Mouse (Mus musculus) cerebellum, postnatal 36 days (tissue): Measurements from ENCODE around the gene Bcl7c.
"Not testable (repeated sequence)": the region's sequence is repeated elsewhere in the genome, so short reads cannot be mapped to it uniquely, and the experiment has no call there.

Source experiments
- DNase-seq, 2 experiments: peaks; one replicate each; pipeline ENCODE4 v3.0.0; 2021 to 2022; ENCODE audit warnings: mixed read lengths in 2 of 2

Gene Bcl7c

GRCm38 (mm10) chr7:127642254-127642653 is 66.5 kb downstream of the Bcl7c start:
- no peak for DNase-seq

- no peak for DNase-seq
These were observed 67.5 kb downstream of the Bcl7c start for GRCm38 (mm10) chr7:127641260-127641659.

DNA sequence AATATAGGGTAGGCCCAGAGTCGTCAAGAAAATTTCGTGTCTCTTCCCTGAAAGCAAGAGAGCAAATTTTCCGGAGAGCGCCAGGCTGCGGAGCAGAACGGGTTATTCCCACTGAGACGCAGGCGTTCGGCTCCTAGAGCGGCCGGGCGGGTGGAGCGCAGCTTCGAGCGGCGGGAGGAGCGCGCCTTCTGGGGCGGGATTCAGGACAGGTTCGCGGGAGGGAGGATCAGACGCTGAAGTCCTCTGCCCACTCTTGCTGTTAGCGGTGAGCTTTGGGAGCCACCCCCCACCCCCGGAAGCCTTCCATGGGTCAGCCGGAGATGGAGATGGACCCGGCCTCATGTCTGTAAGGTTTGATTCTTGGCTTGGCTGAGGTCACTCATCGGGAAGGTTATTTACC is 71.8 kb downstream of the Bcl7c start:
- peak; percentile 81 to 86 for DNase-seq

DNA sequence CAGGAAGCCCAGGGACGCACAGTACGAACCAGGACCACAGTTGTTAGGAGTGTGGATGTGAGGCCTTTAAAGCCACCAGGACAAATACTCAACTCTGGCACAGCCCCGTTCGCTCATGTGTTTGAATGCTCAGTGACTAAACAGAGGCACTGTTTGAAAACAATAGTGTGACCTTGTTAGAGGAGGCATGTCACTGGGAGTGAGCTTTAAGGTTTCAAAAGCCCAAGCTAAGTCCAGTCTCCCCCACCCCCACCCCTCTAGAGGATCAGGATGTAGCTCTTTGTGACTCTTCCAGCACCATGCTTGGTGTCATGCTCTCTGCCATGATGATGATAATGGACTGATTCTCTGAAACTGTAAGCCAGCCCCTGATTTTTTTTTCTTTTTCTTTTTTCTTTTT is 77.3 kb downstream of the Bcl7c start:
- no peak for DNase-seq

GRCm38 (mm10) chr7:127628646-127629045 is 80.1 kb downstream of the Bcl7c start:
- no peak for DNase-seq

- no peak for DNase-seq
These were observed 82.3 kb downstream of the Bcl7c start for GRCm38 (mm10) chr7:127626471-127626870.

DNA sequence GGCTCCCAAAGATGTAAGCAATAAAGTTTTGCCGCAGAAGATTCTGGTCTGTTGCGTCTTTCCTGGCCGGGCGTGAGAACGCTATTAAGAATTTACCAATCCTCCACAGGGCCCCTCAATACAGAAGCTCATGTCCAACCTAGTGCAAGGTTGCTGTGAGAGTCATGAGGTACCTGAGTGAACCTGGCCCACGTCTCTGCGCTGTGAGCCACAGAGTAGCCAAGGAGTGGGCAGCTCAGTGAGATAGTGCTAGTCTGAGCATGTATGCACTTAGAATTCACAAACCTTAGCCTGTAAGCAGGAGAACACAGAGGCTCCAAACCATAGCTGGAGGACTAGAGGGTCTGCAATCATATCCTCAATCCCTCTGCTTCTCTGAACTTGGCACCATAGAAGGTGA is 82.7 kb downstream of the Bcl7c start:
- DNase-seq, result no peak

DNA sequence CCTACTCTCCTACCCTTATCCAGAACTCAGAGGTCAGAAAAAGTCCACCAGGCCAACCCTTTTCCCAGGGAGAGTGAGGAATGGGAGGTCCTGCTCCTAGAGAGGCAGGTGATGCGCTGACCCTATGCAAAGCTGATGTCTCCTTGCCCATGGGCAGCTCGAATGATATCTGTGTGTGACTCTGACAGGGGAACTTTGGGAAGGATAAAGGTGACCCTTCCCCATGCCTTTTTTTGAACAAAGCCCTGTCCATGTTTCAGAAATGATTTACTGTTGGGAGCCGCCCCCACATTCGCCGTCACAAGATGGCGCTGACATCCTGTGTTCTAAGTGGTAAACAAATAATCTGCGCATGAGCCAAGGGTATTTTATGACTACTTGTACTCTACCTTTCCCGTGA is 90.3 kb downstream of the Bcl7c start:
- not testable (repeated sequence) for DNase-seq

DNA sequence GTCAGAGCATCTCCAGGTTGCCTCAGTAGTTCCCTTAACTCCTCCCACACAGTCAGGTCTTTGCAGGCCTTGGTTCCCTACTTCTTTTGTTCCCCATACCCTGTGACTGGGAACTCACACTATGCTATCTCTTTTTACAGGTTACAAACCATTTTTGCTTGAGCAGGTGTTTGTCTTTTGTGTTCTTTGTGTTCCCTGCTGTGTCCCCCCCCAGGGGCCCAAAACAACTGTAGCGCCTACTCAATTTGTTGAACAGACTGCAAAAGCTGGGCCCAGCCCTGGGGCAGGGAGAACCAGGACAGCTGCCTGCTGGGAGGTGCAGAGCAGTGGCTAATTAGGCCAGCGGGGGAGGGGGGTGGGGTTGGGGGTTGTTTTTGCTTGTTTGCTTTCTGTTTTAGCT is 90.8 kb downstream of the Bcl7c start:
- no peak for DNase-seq

- DNase-seq, result no peak
These were observed 91.9 kb downstream of the Bcl7c start for GRCm38 (mm10) chr7:127616881-127617280.

GRCm38 (mm10) chr7:127616336-127616735 is 92.4 kb downstream of the Bcl7c start:
- no peak for DNase-seq

GRCm38 (mm10) chr7:127614891-127615843 is 93.6 kb downstream of the Bcl7c start, which contains the start of gene Zfp629:
Zfp629 (minus strand) TSS chr7:127615797.
- DNase-seq, result peak; percentile 67 to 74

- DNase-seq, result peak in 1 of 2 experiments; percentile 34
These were observed 94.2 kb downstream of the Bcl7c start for GRCm38 (mm10) chr7:127614511-127614890.

- DNase-seq, result no peak
These were observed 94.6 kb downstream of the Bcl7c start for GRCm38 (mm10) chr7:127614091-127614490.

GRCm38 (mm10) chr7:127613501-127613900 is 95.2 kb downstream of the Bcl7c start:
- no peak for DNase-seq

DNA sequence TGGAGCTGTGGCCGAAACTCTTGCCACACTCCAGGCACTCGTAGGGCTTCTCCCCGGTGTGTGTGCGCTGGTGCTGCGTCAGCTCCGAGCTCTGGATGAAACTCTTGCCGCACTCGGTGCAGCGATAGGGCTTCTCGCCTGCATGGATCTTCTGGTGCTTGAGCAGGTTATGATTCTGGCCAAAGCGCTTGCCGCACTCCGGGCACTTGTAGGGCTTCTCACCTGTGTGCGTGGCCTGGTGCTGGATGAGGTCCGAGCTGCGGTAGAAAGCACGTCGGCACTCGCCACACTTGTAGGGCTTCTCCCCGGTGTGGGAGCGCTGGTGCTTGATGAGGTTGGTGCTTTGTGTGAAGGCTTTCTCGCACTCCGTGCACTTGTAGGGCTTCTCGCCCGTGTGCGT is 97.2 kb downstream of the Bcl7c start:
- no peak for DNase-seq
